Mouse (Mus musculus) embryonic stem cell, embryonic (primary cell): ENCODE data around the gene Pdxp.

ENCODE experiments used
- CTCF ChIA-PET, 4 experiments: fragments of 300-600 bp in 2 of 4; fragments of 350-600 bp in 2 of 4; sonication (Branson Sonifier 250); formaldehyde crosslinking; loops; one replicate each; lab custom pipeline; 2022; ENCODE audit warnings: inconsistent platforms in 2 of 4; lab: Charles Lee
- POLR2A ChIA-PET, 4 experiments: fragments of 300-600 bp in 2 of 4; fragments of 350-600 bp in 2 of 4; sonication (Branson Sonifier 250); formaldehyde crosslinking; loops; one replicate each; lab custom pipeline; 2022; ENCODE audit warnings: antibody characterized with exemption in 4 of 4, inconsistent platforms in 1 of 4; lab: Charles Lee

The Pdxp gene

DNA sequence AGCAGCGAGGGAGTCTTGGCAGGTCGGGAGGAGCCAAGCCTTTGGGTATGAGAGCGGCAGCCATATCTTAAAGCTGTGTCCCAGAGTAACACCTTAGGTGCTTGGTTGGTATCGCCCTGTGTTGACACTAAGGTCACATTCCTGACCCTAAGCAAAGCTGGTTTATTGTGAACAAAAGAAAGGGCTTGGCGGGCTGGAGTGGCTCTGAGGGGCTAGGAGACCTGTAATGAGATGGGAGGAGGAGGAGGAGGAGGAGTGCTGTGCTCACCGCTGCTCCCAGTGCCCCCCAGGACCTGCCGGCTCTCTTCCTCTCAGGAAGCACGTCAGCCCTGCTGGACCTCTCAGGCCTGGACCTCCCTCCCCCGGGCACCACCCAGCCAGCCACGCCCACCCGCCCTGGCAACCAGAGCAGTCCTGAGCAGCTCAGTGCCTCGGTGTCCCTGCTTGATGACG, 24.3 kb upstream of the Pdxp start:
- CTCF ChIA-PET: interaction anchor here in 3 of 4 experiments (0.5 to 2.4 kb wide), 8 partner anchors 9 to 330 kb away, joined by 3 to 12 read pairs (median 4); no protein-coding TSS in a partner anchor
- POLR2A ChIA-PET: interaction anchor here in 3 of 4 experiments (0.6 to 7.0 kb wide), 18 partner anchors 6 to 320 kb away, joined by 3 to 48 read pairs (median 4); partner anchors contain the start of genes Gga1 (in 1 of the 3), Nol12 (in 1 of the 3), Sh3bp1 (in 1 of the 3) and Triobp (in 1 of the 3)

GRCm38 (mm10) chr15:78892440-78892839, 21.3 kb upstream of the Pdxp start:
- POLR2A ChIA-PET: interaction anchor here in 2 of 4 experiments (1.0 to 13.5 kb wide), 8 partner anchors 6 to 43 kb away, joined by 3 to 130 read pairs (median 20); partner anchors contain the start of genes Pdxp (in 2 of the 2) and Nol12 (in 1 of the 2)

GRCm38 (mm10) chr15:78894726-78895125, 19.0 kb upstream of the Pdxp start:
- CTCF ChIA-PET: interaction anchor here (0.6 to 2.4 kb wide), 7 partner anchors 8 to 207 kb away, joined by 3 to 11 read pairs (median 4); partner anchors contain the start of gene Pdxp (in 1 of the 4)
- POLR2A ChIA-PET: interaction anchor here (0.5 to 13.5 kb wide), 17 partner anchors 9 to 303 kb away, joined by 3 to 130 read pairs (median 7); partner anchors contain the start of genes Pdxp (in 2 of the 4), Gga1 (in 1 of the 4) and Triobp (in 1 of the 4)

More at GRCm38 (mm10) chr15:78892440-78892839, 21.3 kb upstream of the Pdxp start:
- CTCF ChIA-PET: interaction anchor here in 1 of 4 experiments (0.6 to 1.2 kb wide), 2 partner anchors 9 to 20 kb away, joined by 3 to 4 read pairs; no protein-coding TSS in a partner anchor

DNA sequence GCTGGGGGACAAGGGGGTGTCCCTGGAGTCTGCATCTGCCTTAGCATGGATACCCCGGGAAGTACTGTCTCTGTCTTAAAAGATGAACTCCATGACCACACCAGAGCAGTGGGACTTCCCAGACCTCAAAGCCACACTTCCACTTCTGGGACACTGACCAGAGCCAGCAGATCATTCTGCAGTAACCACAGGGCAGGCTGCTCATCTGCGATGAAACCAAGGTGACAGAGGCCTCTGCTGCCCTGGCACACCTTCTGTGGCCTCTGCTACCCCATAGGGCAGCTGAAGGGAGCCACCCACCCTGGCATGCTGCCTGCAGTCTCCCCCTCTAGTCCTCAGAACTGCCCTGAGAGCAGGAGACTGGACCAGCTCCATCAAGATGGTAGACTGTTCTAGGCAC, 18.0 kb upstream of the Pdxp start:
- ChIA-PET CTCF (interaction anchor here in 2 of 4 experiments (0.7 to 1.9 kb wide), 2 partner anchors 18 to 247 kb away, joined by 6 to 7 read pairs; partner anchors contain the start of gene Pdxp (in 1 of the 2)), POLR2A (interaction anchor here in 3 of 4 experiments (0.6 to 13.5 kb wide), 14 partner anchors 9 to 501 kb away, joined by 3 to 130 read pairs (median 8); partner anchors contain the start of genes Pdxp (in 2 of the 3) and Gga1 (in 1 of the 3))

GRCm38 (mm10) chr15:78896149-78896548, 17.6 kb upstream of the Pdxp start:
- ChIA-PET CTCF (interaction anchor here in 1 of 4 experiments (0.7 kb wide), 1 partner anchor 246 kb away, joined by 6 read pairs; no protein-coding TSS in a partner anchor), POLR2A (interaction anchor here in 3 of 4 experiments (0.6 to 13.5 kb wide), 14 partner anchors 9 to 501 kb away, joined by 3 to 130 read pairs (median 9); partner anchors contain the start of genes Gga1 (in 2 of the 3) and Pdxp (in 2 of the 3))

GRCm38 (mm10) chr15:78897488-78897887, 16.2 kb upstream of the Pdxp start:
- ChIA-PET CTCF (interaction anchor here (0.5 to 7.2 kb wide), 7 partner anchors 9 to 242 kb away, joined by 3 to 129 read pairs (median 5); partner anchors contain the start of gene Pdxp (in 2 of the 4)), POLR2A (interaction anchor here (0.6 to 13.5 kb wide), 21 partner anchors 8 to 1973 kb away, joined by 3 to 130 read pairs (median 5); partner anchors contain the start of genes Gga1 (in 3 of the 4), Pdxp (in 2 of the 4), Nol12 (in 1 of the 4) and Triobp (in 1 of the 4))

GRCm38 (mm10) chr15:78898507-78899001, 15.2 kb upstream of the Pdxp start:
- POLR2A ChIA-PET: interaction anchor here (0.6 to 13.5 kb wide), 22 partner anchors 9 to 492 kb away, joined by 3 to 130 read pairs (median 5); partner anchors contain the start of genes Gga1 (in 2 of the 4), Pdxp (in 2 of the 4) and Mpst (in 1 of the 4)
- CTCF ChIA-PET: interaction anchor here in 3 of 4 experiments (0.9 to 7.2 kb wide), 7 partner anchors 8 to 17 kb away, joined by 3 to 129 read pairs (median 3); partner anchors contain the start of gene Pdxp (in 2 of the 3)

DNA sequence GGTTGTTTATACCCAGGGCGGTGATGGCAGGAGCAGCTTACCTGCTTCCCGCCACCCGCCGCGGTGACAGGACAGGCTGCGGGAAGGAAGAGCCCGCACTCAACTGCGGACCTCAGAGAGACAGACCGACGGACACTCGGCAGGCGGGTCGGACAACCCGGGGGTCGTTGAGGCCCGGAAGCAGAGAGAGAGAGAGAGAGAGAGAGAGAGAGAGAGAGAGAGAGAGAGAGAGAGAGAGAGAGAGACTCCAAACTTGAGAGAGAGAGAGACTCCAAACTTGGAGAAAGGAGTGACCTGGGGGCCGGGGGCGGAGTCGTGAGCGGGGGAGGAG, 14.3 kb upstream of the Pdxp start, which contains the start of gene Gm49510:
Gene Gm49510 (plus strand): TSS at position 259 of the 331 bp plus-strand sequence.
- POLR2A ChIA-PET: interaction anchor here (0.6 to 13.5 kb wide), 18 partner anchors 9 to 100 kb away, joined by 3 to 130 read pairs (median 4); partner anchors contain the start of genes Gga1 (in 2 of the 4) and Pdxp (in 2 of the 4)
- CTCF ChIA-PET: interaction anchor here in 3 of 4 experiments (0.6 to 7.2 kb wide), 6 partner anchors 13 to 86 kb away, joined by 3 to 129 read pairs (median 4); partner anchors contain the start of gene Pdxp (in 2 of the 3)

DNA sequence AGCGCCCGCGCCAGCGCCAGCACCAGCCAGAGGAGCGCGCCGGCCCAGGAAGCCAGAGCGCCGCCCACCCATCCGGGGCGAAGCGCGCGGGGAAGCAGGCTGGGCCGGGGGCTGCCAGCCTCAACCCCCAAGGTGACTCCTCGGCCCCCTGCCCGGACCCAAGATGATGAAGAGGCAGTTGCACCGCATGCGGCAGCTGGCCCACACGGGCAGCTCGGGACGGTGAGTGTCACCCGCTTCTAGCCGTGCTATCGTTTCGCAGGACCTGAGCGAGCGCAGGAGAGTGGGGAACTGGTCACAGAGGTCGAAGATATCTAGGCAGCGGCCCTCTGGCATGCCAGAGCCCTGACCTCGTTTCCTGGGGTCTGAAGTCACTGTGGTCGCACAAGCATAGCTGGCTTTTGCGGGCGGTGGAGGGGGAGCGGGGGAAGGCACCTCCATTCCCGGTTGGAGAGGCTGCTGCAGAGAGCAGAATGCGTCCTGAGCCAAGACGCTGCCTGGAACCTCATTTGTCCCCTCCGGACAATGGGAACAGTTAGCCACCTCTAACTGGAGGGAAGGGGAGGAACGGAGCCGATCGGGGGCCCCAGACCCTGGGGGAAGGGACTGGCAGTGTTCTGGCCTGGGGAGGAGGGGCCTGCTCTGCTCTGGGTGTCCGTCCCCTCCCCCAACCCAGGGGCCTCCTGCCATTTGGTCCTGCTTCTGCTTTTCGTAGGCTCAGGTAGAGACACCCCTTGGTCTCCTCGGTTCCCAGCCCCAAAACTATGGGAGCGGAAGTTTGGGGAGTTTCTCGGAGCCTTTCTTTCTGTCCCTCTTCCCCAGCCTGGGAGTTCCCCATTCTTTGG, 13.8 kb upstream of the Pdxp start, which contains the start of gene Sh3bp1:
Gene Sh3bp1 (plus strand): TSS at position 29 of the 845 bp plus-strand sequence.
- POLR2A ChIA-PET: interaction anchor here in 3 of 4 experiments (0.6 to 13.5 kb wide), 18 partner anchors 8 to 537 kb away, joined by 3 to 130 read pairs (median 3); partner anchors contain the start of genes Gga1 (in 2 of the 3), Pdxp (in 2 of the 3) and Nol12 (in 1 of the 3)
- CTCF ChIA-PET: interaction anchor here in 3 of 4 experiments (0.6 to 7.2 kb wide), 11 partner anchors 12 to 227 kb away, joined by 3 to 129 read pairs (median 8); partner anchors contain the start of genes Pdxp (in 2 of the 3) and Gga1 (in 1 of the 3)

GRCm38 (mm10) chr15:78900585-78901421, 12.9 kb upstream of the Pdxp start:
- CTCF ChIA-PET: interaction anchor here (0.5 to 7.2 kb wide), 23 partner anchors 8 to 282 kb away, joined by 3 to 129 read pairs (median 4); partner anchors contain the start of genes Pdxp (in 2 of the 4), Gga1 (in 1 of the 4), Lgals2 (in 1 of the 4) and Nol12 (in 1 of the 4)

GRCm38 (mm10) chr15:78901422-78901789, 12.3 kb upstream of the Pdxp start:
- CTCF ChIA-PET: interaction anchor here (0.5 to 7.2 kb wide), 26 partner anchors 9 to 282 kb away, joined by 3 to 129 read pairs (median 4); partner anchors contain the start of genes Nol12 (in 2 of the 4), Pdxp (in 2 of the 4), Gga1 (in 1 of the 4) and Lgals2 (in 1 of the 4)
- POLR2A ChIA-PET: interaction anchor here in 3 of 4 experiments (0.7 to 13.5 kb wide), 19 partner anchors 9 to 261 kb away, joined by 3 to 130 read pairs (median 4); partner anchors contain the start of genes Pdxp (in 3 of the 3), Nol12 (in 2 of the 3) and Gga1 (in 1 of the 3)

More at GRCm38 (mm10) chr15:78900585-78901421, 12.9 kb upstream of the Pdxp start:
- POLR2A ChIA-PET: interaction anchor here in 3 of 4 experiments (0.7 to 13.5 kb wide), 22 partner anchors 9 to 536 kb away, joined by 3 to 130 read pairs (median 4); partner anchors contain the start of genes Gga1 (in 2 of the 3), Pdxp (in 2 of the 3) and Nol12 (in 1 of the 3)

GRCm38 (mm10) chr15:78903243-78903642, 10.5 kb upstream of the Pdxp start:
- ChIA-PET POLR2A (interaction anchor here (0.5 to 13.5 kb wide), 19 partner anchors 8 to 932 kb away, joined by 3 to 130 read pairs (median 3); partner anchors contain the start of gene Pdxp (in 3 of the 4)), CTCF (interaction anchor here (0.5 to 7.2 kb wide), 56 partner anchors 9 to 327 kb away, joined by 3 to 129 read pairs (median 4); partner anchors contain the start of genes Nol12 (in 2 of the 4), Pdxp (in 2 of the 4), Eif3l (in 1 of the 4) and Gga1 (in 1 of the 4))

GRCm38 (mm10) chr15:78908399-78908798, 5.3 kb upstream of the Pdxp start:
- POLR2A ChIA-PET: interaction anchor here in 2 of 4 experiments (1.2 to 1.3 kb wide), 2 partner anchors 9 to 27 kb away, joined by 3 read pairs; partner anchors contain the start of gene Nol12 (in 1 of the 2)

GRCm38 (mm10) chr15:78908982-78909381, 4.7 kb upstream of the Pdxp start:
- CTCF ChIA-PET: interaction anchor here in 1 of 4 experiments (1.2 kb wide), 1 partner anchor 23 kb away, joined by 3 read pairs; no protein-coding TSS in a partner anchor
- POLR2A ChIA-PET: interaction anchor here in 2 of 4 experiments (1.2 to 1.3 kb wide), 2 partner anchors 10 to 26 kb away, joined by 3 read pairs; partner anchors contain the start of gene Nol12 (in 1 of the 2)

More at GRCm38 (mm10) chr15:78908399-78908798, 5.3 kb upstream of the Pdxp start:
- CTCF ChIA-PET: no interaction called here
